Mouse (Mus musculus): ENCODE results near the gene Otx2.

Otx2 gene

DNA sequence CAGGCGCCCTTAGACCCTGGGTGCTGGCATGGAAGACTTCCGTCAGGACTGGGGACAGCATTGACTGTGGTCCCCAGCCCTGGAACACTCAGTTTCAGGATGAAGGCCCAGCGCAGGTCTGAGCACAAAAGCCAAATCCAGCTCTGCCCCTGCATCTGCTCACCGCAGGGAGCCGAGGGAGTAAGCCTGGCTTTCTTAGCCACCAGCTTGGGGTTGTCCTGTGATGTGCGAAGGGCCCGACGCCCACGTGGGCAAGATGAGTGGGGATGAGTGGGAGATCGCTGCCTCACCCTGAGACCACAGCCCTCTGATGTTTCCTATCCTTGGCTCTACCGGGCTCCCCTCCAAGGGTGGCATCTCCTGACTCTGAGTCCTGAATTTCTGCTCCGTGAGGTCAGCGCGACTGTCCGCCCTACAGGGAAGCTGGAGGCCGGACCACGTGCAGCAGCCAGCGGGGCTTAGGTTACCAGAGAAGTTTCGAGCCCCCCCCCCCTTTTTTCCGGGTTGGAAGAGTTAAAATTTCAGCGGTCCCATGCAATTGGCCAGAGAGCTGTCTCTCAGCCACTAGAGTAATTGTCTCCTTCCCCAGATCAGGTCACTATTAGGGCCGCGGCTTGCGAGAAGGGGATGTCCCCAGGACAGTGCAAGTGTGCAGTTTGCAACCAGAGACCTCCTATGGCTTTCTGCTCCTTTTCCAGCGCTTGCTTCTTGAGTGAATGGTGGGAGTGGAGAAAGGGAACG lies 22.0 kb downstream of the Otx2 start:
- TF ChIP-seq GATA4 (IDR thresholded peaks at IDR 0.05; ENCODE audit: insufficient replicate concordance, low read length), result no peak

DNA sequence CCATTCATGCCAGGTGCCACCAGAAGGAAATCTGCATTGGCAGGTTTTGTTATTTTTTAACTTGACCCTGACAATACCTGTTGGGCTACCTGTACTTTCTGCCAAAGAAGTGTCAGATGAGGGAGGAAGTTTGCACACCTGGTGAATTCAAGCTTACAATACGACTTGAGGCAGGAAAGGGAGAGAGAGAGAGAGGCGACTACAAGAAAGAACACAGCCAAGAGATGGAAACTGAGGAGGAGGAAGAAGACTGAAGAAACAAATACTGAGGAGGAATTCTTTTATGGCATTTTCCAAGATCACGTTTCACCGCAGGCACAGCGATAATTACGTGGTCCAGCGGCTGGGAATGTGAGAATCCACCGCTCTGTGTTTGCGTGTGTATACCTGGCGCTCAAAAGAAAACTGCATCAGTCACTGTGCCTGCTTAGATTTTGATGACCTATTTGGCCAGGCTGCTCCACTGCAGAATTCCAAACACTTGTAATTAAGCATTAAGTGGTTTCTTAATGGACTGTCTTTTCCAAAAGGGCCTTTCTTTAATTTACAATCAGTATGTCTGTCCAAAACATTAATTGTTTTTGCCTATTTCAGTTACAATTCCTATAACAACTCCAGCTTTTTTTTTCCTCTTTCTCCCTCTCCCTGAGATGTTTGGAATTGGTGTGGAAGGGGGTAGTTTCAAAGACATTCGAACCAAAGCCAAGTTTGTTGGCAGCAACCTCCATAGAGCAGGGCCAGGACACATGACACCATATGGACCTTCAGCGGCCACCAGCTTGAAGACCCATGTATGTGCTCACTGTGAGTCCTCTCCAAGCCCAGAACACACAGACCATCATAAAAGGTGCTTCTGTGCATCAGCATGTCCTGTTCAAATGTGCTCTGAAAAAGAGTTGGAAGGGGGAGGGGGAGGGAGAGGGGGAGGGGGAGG lies 31.9 kb downstream of the Otx2 start:
- TF ChIP-seq GATA4 (IDR thresholded peaks at IDR 0.05; ENCODE audit: insufficient replicate concordance, low read length), result no peak

DNA sequence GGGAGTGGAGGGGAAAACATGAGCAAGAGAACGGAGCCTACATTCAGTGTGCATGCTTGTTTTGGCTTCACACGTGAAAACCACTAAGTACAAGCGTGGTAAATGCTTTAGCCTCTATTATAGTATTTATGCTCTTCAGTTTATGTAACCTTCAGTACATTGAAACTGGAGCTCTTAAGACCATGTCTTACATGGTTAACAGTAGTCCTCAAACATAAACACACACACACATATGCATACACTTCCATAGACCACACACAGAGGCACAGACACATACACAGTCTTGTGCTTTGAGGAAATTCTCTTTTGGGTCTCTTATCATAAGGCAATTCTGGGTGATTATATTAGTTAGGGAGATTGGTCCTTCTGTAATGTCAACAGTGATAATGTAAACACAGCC lies 40.5 kb downstream of the Otx2 start:
- no peak for TF ChIP-seq GATA4 (IDR thresholded peaks at IDR 0.05; ENCODE audit: insufficient replicate concordance, low read length)

DNA sequence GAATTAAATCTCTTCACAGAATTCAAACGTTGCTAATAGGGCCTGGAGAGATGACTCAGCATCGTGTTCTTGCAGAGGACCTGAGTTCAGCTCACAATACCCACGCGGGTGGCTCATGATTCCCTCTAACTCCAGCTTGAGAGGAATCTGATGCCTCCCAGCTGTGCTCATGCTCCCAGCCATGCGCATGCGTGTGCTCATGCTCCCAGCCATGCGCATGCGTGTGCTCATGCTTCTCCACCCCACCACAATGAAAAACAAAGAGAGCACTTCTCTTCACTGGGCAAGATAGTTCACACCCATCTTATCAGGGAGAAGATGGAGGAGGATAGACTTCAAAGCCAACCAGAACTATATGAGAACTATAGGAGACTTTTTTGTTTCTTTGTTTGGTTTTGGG lies 41.3 kb downstream of the Otx2 start:
- no peak for TF ChIP-seq GATA4 (IDR thresholded peaks at IDR 0.05; ENCODE audit: insufficient replicate concordance, low read length)

DNA sequence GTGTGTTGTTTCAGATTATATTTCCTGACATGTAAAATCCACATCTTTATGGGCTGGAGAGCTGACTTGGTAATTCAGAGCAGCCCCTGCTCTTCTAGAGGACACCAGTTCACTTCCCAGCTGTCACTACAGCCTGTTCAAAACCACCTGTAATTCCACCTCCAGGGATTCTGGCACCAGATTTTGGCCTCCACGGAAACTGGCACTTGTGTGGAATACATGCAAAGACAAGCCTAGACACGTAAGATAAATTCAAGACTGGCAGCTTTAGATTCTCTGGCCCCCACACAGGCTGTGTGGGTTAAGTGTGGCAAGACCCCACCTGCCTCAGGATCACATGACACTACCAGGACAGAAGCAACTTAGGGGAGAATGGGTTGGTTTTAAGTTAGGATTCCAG lies 42.1 kb downstream of the Otx2 start:
- TF ChIP-seq GATA4 (IDR thresholded peaks at IDR 0.05; ENCODE audit: insufficient replicate concordance, low read length), result no peak

DNA sequence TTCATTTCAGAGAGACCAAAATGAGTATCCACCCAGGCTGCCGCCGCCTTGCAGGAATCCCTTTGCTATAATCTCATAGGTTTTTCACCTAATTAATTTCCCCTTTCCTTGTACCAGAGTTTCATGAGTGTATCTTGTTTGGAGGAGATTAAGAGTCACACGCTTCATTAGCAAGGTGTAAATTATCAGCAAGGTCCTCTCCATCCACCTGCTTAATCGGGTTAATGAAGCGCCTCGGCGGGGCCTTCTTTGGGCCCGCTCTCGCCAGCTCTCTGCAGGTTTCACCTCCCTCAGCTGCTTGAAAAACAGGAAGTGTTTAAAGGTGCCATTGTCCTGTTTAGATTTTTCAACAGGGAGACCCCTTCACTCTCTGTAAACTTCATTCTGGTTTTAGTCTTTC lies 44.2 kb downstream of the Otx2 start:
- no peak for TF ChIP-seq GATA4 (IDR thresholded peaks at IDR 0.05; ENCODE audit: insufficient replicate concordance, low read length)

DNA sequence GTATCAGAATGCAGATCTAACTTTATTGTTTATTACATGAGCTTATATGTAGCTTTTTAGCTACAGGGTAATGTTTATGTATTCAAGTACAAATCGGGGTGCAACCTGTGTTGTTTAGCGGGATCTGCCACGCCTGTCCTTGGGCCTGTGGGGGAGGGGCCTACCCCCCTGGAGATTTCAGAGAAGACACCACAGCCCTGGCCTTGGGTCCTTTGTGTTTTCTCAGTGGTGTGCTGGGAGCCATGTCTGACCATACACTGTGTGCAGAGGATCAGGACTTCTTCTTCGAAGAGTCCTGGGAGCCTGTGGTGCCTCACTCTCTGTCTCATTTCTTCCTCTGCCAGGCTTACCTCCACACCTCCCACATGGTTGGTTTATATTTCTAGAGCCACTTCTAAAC lies 47.3 kb downstream of the Otx2 start:
- no peak for TF ChIP-seq GATA4 (IDR thresholded peaks at IDR 0.05; ENCODE audit: insufficient replicate concordance, low read length)

DNA sequence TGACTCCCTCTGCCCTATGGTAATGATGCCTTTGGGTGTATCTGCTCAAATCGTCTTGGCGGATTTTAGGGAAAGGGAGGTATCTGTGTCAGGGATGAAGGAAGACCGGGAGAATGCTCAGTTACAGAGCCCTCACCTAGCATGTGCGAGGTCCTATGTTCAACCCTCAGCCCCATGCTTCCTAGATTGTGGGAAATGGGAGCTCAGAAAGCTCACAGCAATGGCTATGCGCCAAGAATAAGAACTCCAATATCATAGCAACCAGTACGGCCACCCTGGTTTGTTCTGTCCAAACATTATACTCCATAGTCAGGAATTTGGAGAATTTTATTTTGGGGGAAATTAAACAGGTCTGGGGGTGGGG lies 48.3 kb downstream of the Otx2 start:
- TF ChIP-seq GATA4 (IDR thresholded peaks at IDR 0.05; ENCODE audit: insufficient replicate concordance, low read length), result no peak

DNA sequence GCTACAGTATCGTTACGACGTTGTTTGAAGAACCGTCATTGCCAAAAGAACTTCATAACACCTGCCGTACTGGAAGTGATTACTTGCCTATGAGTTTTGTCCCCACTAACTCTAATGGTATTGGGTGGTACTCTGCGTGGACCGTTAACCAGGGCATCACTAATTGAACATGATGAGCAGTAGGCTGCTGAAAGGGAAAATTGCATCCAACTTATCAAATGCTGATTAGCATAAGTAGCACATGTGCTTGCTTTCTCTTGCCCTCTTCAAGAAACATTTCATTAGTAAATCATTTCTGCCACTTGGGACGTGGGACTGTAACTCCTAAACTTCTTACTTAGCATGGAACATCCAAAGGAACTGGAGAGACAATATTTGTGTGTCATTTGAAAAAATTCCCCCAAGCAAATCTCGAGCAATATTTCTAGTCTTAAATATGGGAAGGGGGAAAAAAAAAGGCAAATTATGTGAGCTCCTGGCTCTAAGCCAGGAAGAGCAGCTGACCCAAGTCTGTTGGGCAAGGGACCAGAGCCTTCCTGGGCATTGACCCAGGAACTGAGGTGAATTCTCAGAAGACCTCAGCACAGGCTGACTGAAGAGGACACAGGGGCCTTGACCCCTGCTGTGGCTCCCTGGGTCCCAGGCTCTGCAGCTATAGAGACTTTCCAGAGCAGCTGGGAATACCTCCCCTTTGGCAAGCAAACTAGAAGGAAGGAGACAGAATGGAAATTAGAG lies 48.9 kb downstream of the Otx2 start:
- no peak for TF ChIP-seq GATA4 (IDR thresholded peaks at IDR 0.05; ENCODE audit: insufficient replicate concordance, low read length)

DNA sequence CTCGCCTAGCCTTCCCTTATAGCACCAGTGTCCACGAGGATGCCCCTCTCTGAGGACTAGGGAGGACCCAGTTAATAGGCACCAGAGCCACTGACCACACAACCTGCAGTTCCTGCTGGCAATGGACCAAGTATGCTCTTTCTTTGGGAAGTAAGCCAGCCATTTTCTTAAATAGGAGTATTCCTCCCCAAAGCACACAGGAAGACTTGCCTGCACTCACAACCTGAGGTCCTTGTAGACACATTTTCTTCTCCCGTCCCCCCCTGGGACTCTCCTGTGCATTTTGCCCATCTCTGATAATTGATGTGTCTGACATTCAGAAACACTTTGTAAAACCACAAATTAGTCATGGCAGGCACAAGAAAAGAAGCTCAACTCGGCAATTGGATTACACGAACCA lies 57.3 kb downstream of the Otx2 start:
- no peak for TF ChIP-seq GATA4 (IDR thresholded peaks at IDR 0.05; ENCODE audit: insufficient replicate concordance, low read length)

DNA sequence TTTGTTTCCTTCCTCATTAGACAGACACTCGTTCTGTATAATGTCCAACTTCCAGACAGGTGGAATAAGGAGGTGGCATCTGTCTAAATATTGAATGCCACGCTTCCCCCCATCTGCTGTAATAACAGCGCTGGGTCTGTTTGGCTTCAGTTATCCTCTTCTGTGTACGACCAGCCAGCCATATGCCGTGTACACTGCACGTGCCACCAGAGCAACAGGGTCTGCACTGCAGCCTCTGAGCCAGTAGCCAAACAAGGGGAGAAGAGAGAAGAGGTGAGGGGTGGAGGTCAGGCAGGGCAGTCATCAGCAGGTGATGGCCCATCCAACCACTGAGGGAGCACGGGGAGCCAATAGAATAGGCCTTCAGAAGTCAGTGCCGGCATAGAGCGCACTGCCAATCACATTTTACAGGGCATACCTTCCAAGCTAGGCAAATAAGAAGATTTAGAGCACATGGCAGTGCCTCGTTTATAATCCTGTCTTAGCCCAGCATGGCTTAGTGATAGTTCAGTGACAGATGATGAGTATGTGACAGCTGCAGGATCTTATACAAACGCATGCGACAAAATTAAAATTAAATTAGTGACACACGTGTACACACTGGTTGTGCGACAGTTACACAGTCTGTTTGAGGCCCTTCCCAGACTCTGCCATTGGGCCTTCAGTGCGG lies 64.8 kb downstream of the Otx2 start:
- no peak for TF ChIP-seq GATA4 (IDR thresholded peaks at IDR 0.05; ENCODE audit: insufficient replicate concordance, low read length)

Data from liver, adult (tissue).